Mouse (Mus musculus) liver, embryonic 14.5 days (tissue): ENCODE data around the gene Taf10. TPM values are rescaled to one million over a fixed set of nuclear protein-coding genes. Genes with fewer than 3 reads are reported as not detected.
"Not testable (repeated sequence)": the region's sequence is repeated elsewhere in the genome, so short reads cannot be mapped to it uniquely, and the experiment has no call there.

Source experiments
- ATAC-seq: fragments of 200-750 bp; cut with Nextera tagmentation; 2 replicates; pipeline ENCODE4 v1.8.0; 2017; ENCODE audit warnings: moderate number of reproducible peaks, mild to moderate bottlenecking, moderate library complexity; ENCODE audit not compliant: insufficient read depth
- DNase-seq, 3 experiments: peaks; one replicate each; pipeline ENCODE4 v3.0.0-alpha.2; 2012 to 2013; ENCODE audit warnings: low read depth in 3 of 3, low spot score in 3 of 3
- H3K27ac ChIP-seq: fragments of 300-500 bp; sonication (generic); 2 replicates; pipeline ENCODE4 v1.5.1; 2014; ENCODE audit warnings: moderate library complexity, mild to moderate bottlenecking, control low read depth, inconsistent platforms
- H3K27me3 ChIP-seq: fragments of 300-500 bp; sonication (generic); 2 replicates; pipeline ENCODE4 v1.6.1; 2014; ENCODE audit warnings: mild to moderate bottlenecking, low read length, moderate library complexity; ENCODE audit not compliant: control insufficient read depth, insufficient read depth
- H3K36me3 ChIP-seq: fragments of 300-500 bp; sonication (generic); replicated peaks from 2 replicates; pipeline ENCODE4 v1.6.1; 2014; ENCODE audit warnings: low read depth; ENCODE audit not compliant: control insufficient read depth, insufficient read depth
- H3K4me1 ChIP-seq, 2 experiments: fragments of 200-500 bp in 1 of 2; fragments of 300-500 bp in 1 of 2; sonication (generic) in 1 of 2; replicated peaks; 2 replicates each; pipeline ENCODE4 v1.6.1; 2012 to 2014; ENCODE audit warnings: antibody characterized with exemption in 1 of 2, inconsistent platforms in 1 of 2, low read length in 1 of 2; ENCODE audit not compliant: control insufficient read depth in 2 of 2, insufficient read depth in 2 of 2
- H3K4me2 ChIP-seq: fragments of 300-500 bp; sonication (generic); 2 replicates; pipeline ENCODE4 v1.6.1; 2014; ENCODE audit warnings: low read depth, mild to moderate bottlenecking, control low read depth, moderate library complexity
- H3K4me3 ChIP-seq, 2 experiments: fragments of 200-500 bp in 1 of 2; fragments of 300-500 bp in 1 of 2; sonication (generic) in 1 of 2; 2 replicates each; pipeline ENCODE4 v1.5.1; 2012 to 2014; ENCODE audit warnings: low read depth in 2 of 2, low read length in 2 of 2, mild to moderate bottlenecking in 2 of 2, control low read depth in 1 of 2, inconsistent platforms in 1 of 2, moderate library complexity in 1 of 2; ENCODE audit not compliant: insufficient read depth in 1 of 2
- H3K9ac ChIP-seq: fragments of 300-500 bp; sonication (generic); replicated peaks from 2 replicates; pipeline ENCODE4 v1.6.1; 2014; ENCODE audit warnings: mild to moderate bottlenecking, control low read depth, moderate library complexity
- H3K9me3 ChIP-seq: fragments of 300-500 bp; sonication (generic); 2 replicates; pipeline ENCODE4 v1.6.1; 2016; ENCODE audit warnings: low read length, mixed read lengths; ENCODE audit not compliant: control insufficient read depth
- CTCF ChIP-seq: IDR thresholded peaks from 2 replicates; pipeline ENCODE4 v1.5.1; 2016; ENCODE audit warnings: antibody characterized with exemption, low read depth, control low read depth
- EP300 ChIP-seq: IDR thresholded peaks from 2 replicates; pipeline ENCODE4 v1.6.1; 2016; ENCODE audit warnings: antibody characterized with exemption, low read depth
- WGBS: fragments of 180-500 bp; shearing (Covaris S2); extraction: QIAGEN DNeasy Blood & Tissue Kit; methylation state at CpG from one replicate; pipeline ENCODE4 v1.1.7; 2014; ENCODE audit not compliant: insufficient replicate concordance; 5-methylcytosine and 5-hydroxymethylcytosine counted together
- polyA plus RNA-seq, 2 experiments: library from polyadenylated mRNA; depleted of rRNA in 1 of 2; stranded (reverse) in 1 of 2; unstranded in 1 of 2; fragments of >200 nt; fragmentation: Nextera tagmentation in 1 of 2; extraction: Ambion mirVana in 1 of 2; gene quantifications; 2 replicates each; pipeline versions ENCODE4 v1.2.1 to v1.2.3; 2012 to 2014

The Taf10 gene
- polyA plus RNA-seq, 2 experiments, result 163 to 197 TPM

DNA sequence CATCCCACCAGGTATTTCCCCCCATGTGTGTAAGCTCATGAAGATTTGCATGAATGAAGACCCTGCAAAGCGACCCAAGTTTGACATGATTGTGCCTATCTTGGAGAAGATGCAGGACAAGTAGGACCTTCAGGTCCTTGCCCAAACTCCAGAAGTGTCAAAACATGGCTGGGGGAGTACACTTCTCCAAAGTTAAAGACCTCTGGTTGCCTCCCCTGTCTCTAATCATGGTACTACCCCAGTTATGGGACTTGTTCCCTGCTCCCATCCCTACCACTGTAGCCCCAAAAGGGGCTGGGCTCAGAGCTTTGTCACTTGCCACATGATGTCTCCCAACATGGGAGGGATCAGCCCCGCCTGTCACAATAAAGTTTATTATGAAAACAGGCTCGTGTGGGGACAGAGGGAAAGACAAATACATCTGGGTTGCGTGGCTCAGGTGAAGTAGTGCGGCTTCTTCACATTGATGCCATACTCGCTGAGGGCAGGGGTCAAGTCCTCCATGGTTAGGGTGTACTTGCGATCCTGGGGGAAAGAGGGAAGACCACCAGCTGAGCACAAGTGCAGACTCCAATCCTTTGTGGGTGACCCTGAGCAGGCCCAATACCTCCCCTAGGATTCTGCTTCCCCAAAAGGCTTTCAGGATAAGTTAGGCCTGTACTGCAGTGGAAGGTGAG is 1.5 kb downstream of the Taf10 start:
- not testable (repeated sequence) for DNase-seq, H3K27me3 ChIP-seq, H3K27ac ChIP-seq, ATAC-seq, H3K9ac ChIP-seq, H3K9me3 ChIP-seq
- H3K36me3 ChIP-seq, result peaks cover 35% of the 10 kb centered on the region
- H3K4me1 ChIP-seq, result peaks cover 27 to 31% of the 10 kb centered on the region in 2 experiments
- H3K4me2 ChIP-seq, result peak overlapping the region; percentile 80
- WGBS, result 72% methylated on average over 7 of the region's 7 CpGs
- H3K4me3 ChIP-seq, result peak overlapping the region; percentile 84 to 99; a peak in 2 of 4 replicates

- no peak overlapping the region for H3K27ac ChIP-seq
- no peak overlapping the region for H3K9ac ChIP-seq
- TF ChIP-seq CTCF, result no peak
- no peak for TF ChIP-seq EP300
- H3K27me3 ChIP-seq, result no peaks in the 10 kb centered on the region
- no peak overlapping the region for H3K4me3 ChIP-seq
- ATAC-seq (no peak), DNase-seq (no peak)
- 84% methylated on average over 9 of the region's 9 CpGs for WGBS
- no peaks in the 10 kb centered on the region for H3K9me3 ChIP-seq
- peaks cover 35% of the 10 kb centered on the region for H3K36me3 ChIP-seq
- H3K4me1 ChIP-seq, result peaks cover 31 to 32% of the 10 kb centered on the region in 2 experiments
- H3K4me2 ChIP-seq, result no peak overlapping the region
Measured at GRCm38 (mm10) chr7:105741978-105742377, 2.2 kb downstream of the Taf10 start.

DNA sequence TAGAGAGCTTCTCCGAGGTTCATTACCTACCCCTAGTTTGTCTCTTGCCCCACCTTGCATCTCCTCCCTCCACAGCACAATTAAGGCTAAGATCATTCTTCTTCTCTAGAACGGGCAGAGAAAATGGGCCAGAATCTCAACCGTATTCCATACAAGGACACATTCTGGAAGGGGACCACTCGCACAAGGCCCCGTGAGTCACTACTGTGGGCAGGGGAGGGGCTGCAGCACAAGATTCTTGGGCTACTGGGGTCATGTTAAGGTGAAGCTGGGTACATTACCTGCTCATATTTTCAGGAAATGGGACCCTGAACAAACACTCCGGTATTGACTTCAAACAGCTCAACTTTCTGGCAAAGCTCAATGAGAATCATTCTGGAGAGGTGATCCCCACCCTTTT is 3.3 kb downstream of the Taf10 start:
- DNase-seq, result no peak
- H3K4me2 ChIP-seq, result no peak overlapping the region
- no peaks in the 10 kb centered on the region for H3K27me3 ChIP-seq
- no peak for ATAC-seq
- H3K36me3 ChIP-seq, result peaks cover 30% of the 10 kb centered on the region
- H3K4me3 ChIP-seq, result no peak overlapping the region
- no peak overlapping the region for H3K9ac ChIP-seq
- H3K4me1 ChIP-seq, result peaks cover 31 to 32% of the 10 kb centered on the region in 2 experiments
- H3K9me3 ChIP-seq, result no peaks in the 10 kb centered on the region
- WGBS, result 80% methylated on average over 6 of the region's 6 CpGs
- H3K27ac ChIP-seq, result no peak overlapping the region
- TF ChIP-seq EP300, result no peak
- TF ChIP-seq CTCF, result no peak

GRCm38 (mm10) chr7:105740089-105740795 is 3.9 kb downstream of the Taf10 start:
- 80% methylated on average over 13 of the region's 13 CpGs for WGBS
- ATAC-seq, result no peak
- no peak overlapping the region for H3K27ac ChIP-seq

GRCm38 (mm10) chr7:105738948-105739347 is 5.2 kb downstream of the Taf10 start:
- Histone ChIP-seq H3K9me3 (no peaks in the 10 kb centered on the region), H3K4me1 (peaks cover 25 to 31% of the 10 kb centered on the region in 2 experiments), H3K9ac (peak overlapping the region; percentile 50), H3K4me2 (peak overlapping the region; percentile 81), H3K27ac (peak overlapping the region; percentile 59), H3K27me3 (no peaks in the 10 kb centered on the region), H3K36me3 (peaks cover 38% of the 10 kb centered on the region), H3K4me3 (0 out of 4 replicates have a peak overlapping the region, but pooled peaks have one; percentile 1 to 8)
- ATAC-seq (no peak), DNase-seq (no peak)
- TF ChIP-seq EP300 (no peak), CTCF (no peak)
- WGBS, result 27% methylated on average over 3 of the region's 3 CpGs

More at GRCm38 (mm10) chr7:105740089-105740795, 3.9 kb downstream of the Taf10 start:
- Histone ChIP-seq H3K4me2 (no peak overlapping the region), H3K36me3 (peaks cover 30% of the 10 kb centered on the region), H3K9ac (no peak overlapping the region), H3K4me3 (no peak overlapping the region), H3K4me1 (peaks cover 32 to 34% of the 10 kb centered on the region in 2 experiments), H3K9me3 (no peaks in the 10 kb centered on the region), H3K27me3 (no peaks in the 10 kb centered on the region)
- DNase-seq, result no peak
- TF ChIP-seq EP300 (no peak), CTCF (no peak)
